Mouse (Mus musculus) lung, postnatal 0 days (tissue): ENCODE measurements at regions not wholly inside any gene's neighbourhood (a gene's known extent, or its start where the extent isn't known, plus 50 kb on each side); places are given as distances from the start of the nearest gene placed in this dataset.
"Not testable (repeated sequence)": the region's sequence is repeated elsewhere in the genome, so short reads cannot be mapped to it uniquely, and the experiment has no call there.

Experiments
- CTCF ChIP-seq: IDR thresholded peaks from 2 replicates; pipeline ENCODE4 v1.5.1; 2016; ENCODE audit warnings: antibody characterized with exemption, mild to moderate bottlenecking
- EP300 ChIP-seq: IDR thresholded peaks from 2 replicates; pipeline ENCODE4 v1.6.1; 2016; ENCODE audit warnings: antibody characterized with exemption, mild to moderate bottlenecking, control low read depth

- not testable (repeated sequence) for TF ChIP-seq CTCF, EP300
Measured at GRCm38 (mm10) chr13:85126573-85127547, 62.3 kb upstream of the Ccnh start.
